Comparison of ENCODE assay signal across 17 mouse cellular contexts in the genomic region with DNA sequence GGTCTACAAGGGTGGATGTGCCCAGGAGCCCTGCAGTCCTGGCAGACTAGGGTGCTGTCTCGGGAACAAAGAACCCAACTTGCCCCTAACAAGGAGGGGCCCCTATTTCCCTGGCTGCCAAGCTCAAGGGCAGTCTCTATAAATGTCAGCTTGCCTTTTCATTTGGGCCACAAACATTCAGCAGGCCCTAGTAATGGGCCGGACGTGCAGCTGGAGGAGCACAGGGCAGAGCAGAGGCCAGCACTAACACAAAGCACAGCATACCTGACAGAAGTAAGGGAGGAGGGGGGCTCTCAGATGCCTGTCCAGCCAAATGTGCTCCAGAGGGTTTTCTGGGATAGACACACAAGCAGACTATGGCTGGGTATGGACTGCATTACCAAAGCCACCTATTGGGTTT. TPM values are rescaled to one million over a fixed set of nuclear protein-coding genes. Genes with fewer than 3 reads are reported as not detected.
DNase-seq lines count a peak whose midpoint lies in the region; ATAC-seq and TF ChIP-seq lines count a peak whose summit lies in the region.
"Had no signal": no experiment of that assay in that cellular context is flagged by ENCODE, and none has a peak within 500 bp of the region (broad histone marks: within the 10 kb centered on the region; RNA-seq: fewer than 3 reads in every experiment).

No protein-coding gene starts in this region.

- no peak overlapping the region for H3K9ac ChIP-seq in heart, adult 2 months (ENCODE audit: low read depth, low read length)
- no peak overlapping the region for H3K9ac ChIP-seq in kidney, postnatal 0 days (ENCODE audit: low read depth, low read length)
- H3K9ac ChIP-seq in embryonic facial prominence, embryonic 11.5 days (replicated peaks; ENCODE audit: low read length), result no peak overlapping the region
- H3K9ac ChIP-seq in limb, embryonic 12.5 days (replicated peaks), result no peak overlapping the region

- TF ChIP-seq POLR2A in heart, adult 2 months (IDR thresholded peaks at IDR 0.05; ENCODE audit: insufficient read depth, low read depth, low read length), result no peak

- H3K27me3 ChIP-seq in heart, embryonic 10.5 days (ENCODE audit: insufficient read depth, poor library complexity, severe bottlenecking), result no peaks in the 10 kb centered on the region
- no peaks in the 10 kb centered on the region for H3K27me3 ChIP-seq in heart, adult 2 months (ENCODE audit: control insufficient read depth, insufficient read depth, low read length)
- H3K27me3 ChIP-seq in kidney, postnatal 0 days (ENCODE audit: insufficient read depth, low read length), result no peaks in the 10 kb centered on the region
- no peaks in the 10 kb centered on the region for H3K27me3 ChIP-seq in embryonic facial prominence, embryonic 11.5 days (ENCODE audit: control insufficient read depth, insufficient read depth, low read length)
- no peaks in the 10 kb centered on the region for H3K27me3 ChIP-seq in limb, embryonic 12.5 days

- no peak for DNase-seq in heart, embryonic 10.5 days (ENCODE audit: low spot score)
- no peak for DNase-seq in heart, adult 2 months
- DNase-seq in kidney, postnatal 0 days (ENCODE audit: low spot score), result no peak
- DNase-seq in kidney, postnatal 4 days, result no peak
- DNase-seq in embryonic facial prominence, embryonic 11.5 days (ENCODE audit: low spot score), result no peak
- no peak for DNase-seq in cerebellum, adult 11-12 months
- DNase-seq in retina, postnatal 1 day, result no peak
- DNase-seq: cerebellum, postnatal 36 days; gastrocnemius, postnatal 36 days; midbrain, embryonic 14.5 days; right cerebral cortex, postnatal 4 days had no signal

- no peak overlapping the region for H3K4me2 ChIP-seq in kidney, postnatal 0 days (ENCODE audit: low read length)
- no peak overlapping the region for H3K4me2 ChIP-seq in embryonic facial prominence, embryonic 11.5 days (ENCODE audit: low read depth, low read length)
- H3K4me2 ChIP-seq in limb, embryonic 12.5 days, result no peak overlapping the region

- ATAC-seq in kidney, postnatal 0 days (replicated peaks; ENCODE audit: low FRiP score, low read depth), result no peak
- no peak for ATAC-seq in embryonic facial prominence, embryonic 11.5 days (replicated peaks; ENCODE audit: insufficient number of reproducible peaks, low FRiP score, low TSS enrichment, low read depth)
- no peak for ATAC-seq in limb, embryonic 12.5 days (ENCODE audit: insufficient number of reproducible peaks, insufficient read depth, low FRiP score, low TSS enrichment, low read depth)
- ATAC-seq: inflammation-experienced regulatory T-cells, adult 6 months had no signal

- H3K27ac ChIP-seq in heart, embryonic 10.5 days, result peak overlapping the region; percentile 84
- H3K27ac ChIP-seq in heart, adult 2 months, result no peak overlapping the region
- peak overlapping the region; percentile 75; the same call in 1 of the 2 replicates for H3K27ac ChIP-seq in kidney, postnatal 0 days
- 0 out of 2 replicates have a peak overlapping the region, but pooled peaks have one; percentile 35 for H3K27ac ChIP-seq in embryonic facial prominence, embryonic 11.5 days (replicated peaks; ENCODE audit: low read depth, low read length)
- peak overlapping the region; percentile 86; the same call in 1 of the 2 replicates for H3K27ac ChIP-seq in limb, embryonic 12.5 days

- H3K36me3 ChIP-seq in heart, embryonic 10.5 days, result peaks cover 64% of the 10 kb centered on the region
- H3K36me3 ChIP-seq in heart, adult 2 months (ENCODE audit: control insufficient read depth, insufficient read depth, low read length), result no peaks in the 10 kb centered on the region
- peaks cover 10% of the 10 kb centered on the region; the same call in 1 of the 2 replicates for H3K36me3 ChIP-seq in kidney, postnatal 0 days (ENCODE audit: insufficient read depth, low read length)
- peaks cover 10% of the 10 kb centered on the region for H3K36me3 ChIP-seq in embryonic facial prominence, embryonic 11.5 days (replicated peaks; ENCODE audit: control insufficient read depth, insufficient read depth, low read depth, low read length)
- H3K36me3 ChIP-seq in limb, embryonic 12.5 days, result peaks cover 59% of the 10 kb centered on the region

- intact Hi-C loops in heart, adult 2 months (cut with DNase I), result no loop called here

- TF ChIP-seq EP300 in heart, adult 2 months (IDR thresholded peaks at IDR 0.05; ENCODE audit: insufficient read depth, low read depth, low read length), result no peak

- no peak overlapping the region for H3K4me3 ChIP-seq in heart, embryonic 10.5 days
- no peak overlapping the region for H3K4me3 ChIP-seq in heart, adult 2 months
- H3K4me3 ChIP-seq in kidney, postnatal 0 days (replicated peaks; ENCODE audit: low read depth, low read length), result no peak overlapping the region
- no peak overlapping the region for H3K4me3 ChIP-seq in embryonic facial prominence, embryonic 11.5 days (ENCODE audit: low read depth, low read length)
- no peak overlapping the region for H3K4me3 ChIP-seq in limb, embryonic 12.5 days (replicated peaks)

- peaks cover 99% of the 10 kb centered on the region for H3K4me1 ChIP-seq in heart, embryonic 10.5 days
- H3K4me1 ChIP-seq in heart, adult 2 months (ENCODE audit: control insufficient read depth, insufficient read depth, low read length), result peaks cover 27% of the 10 kb centered on the region
- peaks cover 73% of the 10 kb centered on the region for H3K4me1 ChIP-seq in kidney, postnatal 0 days (replicated peaks; ENCODE audit: insufficient read depth, low read length)
- H3K4me1 ChIP-seq in embryonic facial prominence, embryonic 11.5 days (ENCODE audit: control insufficient read depth, insufficient read depth, low read length), result peaks cover 26% of the 10 kb centered on the region
- H3K4me1 ChIP-seq in limb, embryonic 12.5 days (replicated peaks), result peaks cover 63% of the 10 kb centered on the region

- no peaks in the 10 kb centered on the region for H3K79me2 ChIP-seq in heart, adult 2 months (replicated peaks; ENCODE audit: control insufficient read depth, insufficient read depth, low read length)

- no peaks in the 10 kb centered on the region for H3K9me3 ChIP-seq in heart, embryonic 10.5 days
- H3K9me3 ChIP-seq in kidney, postnatal 0 days (replicated peaks; ENCODE audit: low read length), result no peaks in the 10 kb centered on the region
- H3K9me3 ChIP-seq in embryonic facial prominence, embryonic 11.5 days (replicated peaks; ENCODE audit: control insufficient read depth, low read length), result no peaks in the 10 kb centered on the region
- H3K9me3 ChIP-seq in limb, embryonic 12.5 days, result no peaks in the 10 kb centered on the region

- TF ChIP-seq CTCF in heart, adult 2 months (IDR thresholded peaks at IDR 0.05), result no peak
- TF ChIP-seq CTCF in kidney, postnatal 0 days (IDR thresholded peaks at IDR 0.05; ENCODE audit: low read depth), result no peak

- WGBS in heart, embryonic 10.5 days, result 57% methylated on average over 3 of the region's 3 CpGs
- 62% methylated on average over 3 of the region's 3 CpGs for WGBS in heart, adult 2 months
- WGBS in kidney, postnatal 0 days, result 53% methylated on average over 3 of the region's 3 CpGs
- WGBS in embryonic facial prominence, embryonic 11.5 days, result 63% methylated on average over 3 of the region's 3 CpGs
- 31% methylated on average over 3 of the region's 3 CpGs for WGBS in limb, embryonic 12.5 days

RNA-seq across cellular contexts. Expression of a gene that starts 58.7 kb away (rescaled TPM):
- polyA plus RNA-seq in heart, embryonic 10.5 days (2016; fragmentation: Nextera tagmentation; extraction: Ambion mirVana), result not detected in 2 replicates
- total RNA-seq in heart, adult 2 months (2021), result not detected
- polyA plus RNA-seq in heart, adult 2 months (2012; rRNA removed), result not detected in 2 replicates
- polyA plus RNA-seq in kidney, postnatal 0 days (2015; fragmentation: Nextera tagmentation; extraction: Ambion mirVana), result not detected in 2 replicates
- polyA plus RNA-seq in embryonic facial prominence, embryonic 11.5 days (2014; fragmentation: Nextera tagmentation; extraction: Ambion mirVana), result not detected in 2 replicates
- not detected in 2 replicates for polyA plus RNA-seq in limb, embryonic 12.5 days (2016; fragmentation: Nextera tagmentation; extraction: Ambion mirVana)
- total RNA-seq: gastrocnemius, postnatal 36 days; layer of hippocampus, postnatal 25 days; liver, adult 2 months had no signal
- polyA plus RNA-seq: brain, embryonic 14.5 days; C2C12; inflammation-experienced regulatory T-cells, adult 6 months; liver, adult 2 months; midbrain, embryonic 14.5 days had no signal
